Mouse (Mus musculus): Measurements from ENCODE around the gene Tcf12. TPM values are rescaled to one million over a fixed set of nuclear protein-coding genes. Genes with fewer than 3 reads are reported as not detected.

Tcf12 gene
- polyA plus RNA-seq, 1 experiment from 2014 or later = 8.3 TPM

DNA sequence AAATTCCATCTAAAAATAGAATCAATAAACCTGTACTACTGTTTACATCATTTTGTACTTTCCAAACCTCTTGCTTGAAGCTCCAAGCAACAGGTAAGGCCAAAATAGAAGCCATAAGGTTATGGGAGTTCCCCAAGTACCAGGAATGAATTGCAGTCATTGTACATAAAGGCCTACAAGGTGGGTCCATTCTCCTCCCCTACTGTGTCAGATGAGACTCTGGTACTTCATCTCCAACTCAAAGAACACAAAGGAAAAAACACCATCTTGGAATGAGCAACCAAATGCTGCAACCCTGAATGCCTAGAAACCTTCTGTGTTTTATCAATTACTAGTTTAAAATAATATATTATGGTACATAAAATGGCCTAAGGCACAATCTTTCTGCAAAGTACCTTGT is 45.5 kb downstream of the Tcf12 start:
- TF ChIP-seq EP300 (IDR thresholded peaks at IDR 0.05; ENCODE audit: low read depth) (no peak), CTCF (IDR thresholded peaks at IDR 0.05; ENCODE audit: low read depth) (no peak)
- no peak overlapping the region for H3K4me2 ChIP-seq (ENCODE audit: low read depth, low read length)
- H3K9ac ChIP-seq (replicated peaks) = no peak overlapping the region
- no peaks in the 10 kb centered on the region for H3K4me1 ChIP-seq (ENCODE audit: insufficient read depth)
- H3K27me3 ChIP-seq (ENCODE audit: insufficient read depth, low read length) = no peaks in the 10 kb centered on the region
- no peak overlapping the region for H3K27ac ChIP-seq (ENCODE audit: low read depth)
- ATAC-seq (no peak), DNase-seq (no peak)
- no peaks in the 10 kb centered on the region for H3K9me3 ChIP-seq (ENCODE audit: low read length)
- H3K36me3 ChIP-seq (replicated peaks; ENCODE audit: insufficient read depth, low read length) = no peaks in the 10 kb centered on the region
- no peak overlapping the region for H3K4me3 ChIP-seq (ENCODE audit: low read depth, low read length)

DNA sequence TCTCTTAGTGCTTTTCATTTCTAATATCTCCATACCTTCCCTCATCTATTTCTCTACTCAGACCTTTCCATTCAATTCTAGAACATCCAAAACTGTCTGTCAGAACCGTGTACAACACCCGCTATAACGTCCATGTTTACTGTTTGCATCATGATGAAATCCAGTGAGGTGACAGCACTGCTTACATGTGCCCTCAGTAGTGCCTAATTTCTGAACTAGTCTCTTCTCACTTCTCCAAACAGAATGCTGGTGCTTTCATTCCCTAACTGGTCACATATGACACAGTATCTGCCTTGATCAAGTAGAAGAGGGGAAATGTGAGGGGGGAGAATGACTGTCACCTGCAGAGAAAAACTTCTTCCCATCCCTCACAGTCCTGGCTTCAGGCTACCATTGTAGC is 58.5 kb downstream of the Tcf12 start:
- 76% methylated on average over 3 of the region's 3 CpGs for WGBS (ENCODE audit: insufficient replicate concordance)
- Histone ChIP-seq H3K4me3 (ENCODE audit: low read depth, low read length) (no peak overlapping the region), H3K36me3 (replicated peaks; ENCODE audit: insufficient read depth, low read length) (no peaks in the 10 kb centered on the region), H3K27ac (ENCODE audit: low read depth) (no peak overlapping the region), H3K4me1 (ENCODE audit: insufficient read depth) (no peaks in the 10 kb centered on the region), H3K4me2 (ENCODE audit: low read depth, low read length) (no peak overlapping the region), H3K27me3 (ENCODE audit: insufficient read depth, low read length) (no peaks in the 10 kb centered on the region), H3K9ac (replicated peaks) (no peak overlapping the region), H3K9me3 (ENCODE audit: low read length) (no peaks in the 10 kb centered on the region)
- ATAC-seq (no peak), DNase-seq (no peak)
- no peak for TF ChIP-seq EP300 (IDR thresholded peaks at IDR 0.05; ENCODE audit: low read depth)

- Histone ChIP-seq H3K4me1 (ENCODE audit: insufficient read depth) (peaks cover 2% of the 10 kb centered on the region; the same call in 1 of the 2 replicates), H3K27me3 (ENCODE audit: insufficient read depth, low read length) (no peaks in the 10 kb centered on the region), H3K9ac (replicated peaks) (no peak overlapping the region), H3K36me3 (replicated peaks; ENCODE audit: insufficient read depth, low read length) (no peaks in the 10 kb centered on the region), H3K4me3 (ENCODE audit: low read depth, low read length) (no peak overlapping the region), H3K27ac (ENCODE audit: low read depth) (no peak overlapping the region), H3K4me2 (ENCODE audit: low read depth, low read length) (no peak overlapping the region), H3K9me3 (ENCODE audit: low read length) (no peaks in the 10 kb centered on the region)
- ATAC-seq = no peak
- no peak for TF ChIP-seq EP300 (IDR thresholded peaks at IDR 0.05; ENCODE audit: low read depth)
- no peak for TF ChIP-seq CTCF (IDR thresholded peaks at IDR 0.05; ENCODE audit: low read depth)
- no peak for DNase-seq
Measured at GRCm38 (mm10) chr9:72040156-72040555, 71.5 kb downstream of the Tcf12 start.

DNA sequence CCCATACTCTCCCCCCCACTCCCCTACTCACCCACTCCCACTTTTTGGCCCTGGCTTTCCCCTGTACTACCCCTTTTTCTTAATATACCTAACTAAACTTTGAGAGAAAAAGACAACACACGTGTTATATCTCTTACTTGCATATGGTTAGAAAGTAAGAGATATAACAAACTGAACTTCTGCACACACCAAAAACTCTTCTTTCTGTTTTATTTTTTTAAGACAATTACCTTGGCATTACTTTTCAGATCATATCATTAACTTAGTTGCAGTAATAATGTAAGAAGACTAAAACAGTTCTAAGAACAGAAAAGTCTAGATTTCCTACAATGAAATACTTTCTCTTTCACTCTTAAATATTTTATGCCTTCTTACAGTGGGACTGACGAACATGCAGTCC is 72.3 kb downstream of the Tcf12 start:
- no peak overlapping the region for H3K9ac ChIP-seq (replicated peaks)
- H3K4me3 ChIP-seq (ENCODE audit: low read depth, low read length) = no peak overlapping the region
- 70% methylated on average over 2 of the region's 2 CpGs for WGBS (ENCODE audit: insufficient replicate concordance)
- no peaks in the 10 kb centered on the region for H3K9me3 ChIP-seq (ENCODE audit: low read length)
- DNase-seq (no peak), ATAC-seq (no peak)
- no peaks in the 10 kb centered on the region for H3K36me3 ChIP-seq (replicated peaks; ENCODE audit: insufficient read depth, low read length)
- H3K27me3 ChIP-seq (ENCODE audit: insufficient read depth, low read length) = no peaks in the 10 kb centered on the region
- H3K27ac ChIP-seq (ENCODE audit: low read depth) = no peak overlapping the region
- H3K4me1 ChIP-seq (ENCODE audit: insufficient read depth) = peaks cover 2% of the 10 kb centered on the region; the same call in 1 of the 2 replicates
- H3K4me2 ChIP-seq (ENCODE audit: low read depth, low read length) = no peak overlapping the region
- TF ChIP-seq CTCF (IDR thresholded peaks at IDR 0.05; ENCODE audit: low read depth) = no peak
- TF ChIP-seq EP300 (IDR thresholded peaks at IDR 0.05; ENCODE audit: low read depth) = no peak

- TF ChIP-seq EP300 (IDR thresholded peaks at IDR 0.05; ENCODE audit: low read depth) (peak; percentile 57; the same call in 1 of the 2 replicates), CTCF (IDR thresholded peaks at IDR 0.05; ENCODE audit: low read depth) (no peak)
- Histone ChIP-seq H3K27me3 (ENCODE audit: insufficient read depth, low read length) (no peaks in the 10 kb centered on the region), H3K4me2 (ENCODE audit: low read depth, low read length) (peak overlapping the region; percentile 29; the same call in 1 of the 2 replicates), H3K36me3 (replicated peaks; ENCODE audit: insufficient read depth, low read length) (no peaks in the 10 kb centered on the region), H3K4me1 (ENCODE audit: insufficient read depth) (peaks cover 2% of the 10 kb centered on the region; the same call in 1 of the 2 replicates), H3K4me3 (ENCODE audit: low read depth, low read length) (no peak overlapping the region), H3K9ac (replicated peaks) (no peak overlapping the region), H3K9me3 (ENCODE audit: low read length) (no peaks in the 10 kb centered on the region), H3K27ac (ENCODE audit: low read depth) (peak overlapping the region; percentile 60; the same call in 1 of the 2 replicates)
- DNase-seq = no peak
- ATAC-seq = peak; percentile 83
- WGBS (ENCODE audit: insufficient replicate concordance) = 50% methylated on average over 2 of the region's 2 CpGs
Measured at GRCm38 (mm10) chr9:72037059-72037516, 74.6 kb downstream of the Tcf12 start.

DNA sequence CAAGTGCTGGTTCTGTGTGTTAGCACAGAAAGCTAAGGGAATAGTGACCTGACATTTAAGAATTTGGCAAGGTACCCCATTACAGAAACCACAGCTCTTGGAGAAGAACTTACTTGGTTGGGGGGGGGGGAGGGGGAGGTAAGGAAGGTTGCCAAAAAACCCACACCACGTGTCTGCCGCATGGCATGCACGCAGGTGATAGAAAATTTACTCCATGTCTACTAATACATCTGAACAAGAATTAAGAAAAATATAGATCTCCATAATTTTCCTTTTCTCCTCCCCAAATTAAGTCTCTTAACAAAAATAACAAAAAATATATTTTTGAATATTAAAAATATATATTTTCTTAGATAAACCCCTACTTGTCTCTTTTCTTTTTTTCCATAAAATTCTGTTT is 75.4 kb downstream of the Tcf12 start:
- Histone ChIP-seq H3K4me2 (ENCODE audit: low read depth, low read length) (no peak overlapping the region), H3K27me3 (ENCODE audit: insufficient read depth, low read length) (no peaks in the 10 kb centered on the region), H3K4me1 (ENCODE audit: insufficient read depth) (peaks cover 2% of the 10 kb centered on the region; the same call in 1 of the 2 replicates), H3K27ac (ENCODE audit: low read depth) (no peak overlapping the region), H3K4me3 (ENCODE audit: low read depth, low read length) (no peak overlapping the region), H3K36me3 (replicated peaks; ENCODE audit: insufficient read depth, low read length) (no peaks in the 10 kb centered on the region), H3K9me3 (ENCODE audit: low read length) (no peaks in the 10 kb centered on the region), H3K9ac (replicated peaks) (no peak overlapping the region)
- 50% methylated on average over 3 of the region's 3 CpGs for WGBS (ENCODE audit: insufficient replicate concordance)
- ATAC-seq (no peak), DNase-seq (no peak)
- no peak for TF ChIP-seq EP300 (IDR thresholded peaks at IDR 0.05; ENCODE audit: low read depth)
- no peak for TF ChIP-seq CTCF (IDR thresholded peaks at IDR 0.05; ENCODE audit: low read depth)

- H3K4me1 ChIP-seq (ENCODE audit: insufficient read depth) = peaks cover 14% of the 10 kb centered on the region
- H3K9me3 ChIP-seq (ENCODE audit: low read length) = no peaks in the 10 kb centered on the region
- DNase-seq (no peak), ATAC-seq (no peak)
- H3K4me3 ChIP-seq (ENCODE audit: low read depth, low read length) = no peak overlapping the region
- H3K27me3 ChIP-seq (ENCODE audit: insufficient read depth, low read length) = no peaks in the 10 kb centered on the region
- H3K4me2 ChIP-seq (ENCODE audit: low read depth, low read length) = no peak overlapping the region
- TF ChIP-seq EP300 (IDR thresholded peaks at IDR 0.05; ENCODE audit: low read depth) = no peak
- no peak for TF ChIP-seq CTCF (IDR thresholded peaks at IDR 0.05; ENCODE audit: low read depth)
- no peaks in the 10 kb centered on the region for H3K36me3 ChIP-seq (replicated peaks; ENCODE audit: insufficient read depth, low read length)
- H3K27ac ChIP-seq (ENCODE audit: low read depth) = no peak overlapping the region
- H3K9ac ChIP-seq (replicated peaks) = no peak overlapping the region
- 92% methylated on average over 2 of the region's 2 CpGs for WGBS (ENCODE audit: insufficient replicate concordance)
Measured at GRCm38 (mm10) chr9:72033271-72033670, 78.4 kb downstream of the Tcf12 start.
